Mouse (Mus musculus): ENCODE measurements around the gene Lyrm9. TPM values are rescaled to one million over a fixed set of nuclear protein-coding genes. Genes with fewer than 3 reads are reported as not detected.
"Not testable (repeated sequence)": the region's sequence is repeated elsewhere in the genome, so short reads cannot be mapped to it uniquely, and the experiment has no call there.

Gene Lyrm9
- polyA plus RNA-seq, 1 experiment: 7.6 TPM

DNA sequence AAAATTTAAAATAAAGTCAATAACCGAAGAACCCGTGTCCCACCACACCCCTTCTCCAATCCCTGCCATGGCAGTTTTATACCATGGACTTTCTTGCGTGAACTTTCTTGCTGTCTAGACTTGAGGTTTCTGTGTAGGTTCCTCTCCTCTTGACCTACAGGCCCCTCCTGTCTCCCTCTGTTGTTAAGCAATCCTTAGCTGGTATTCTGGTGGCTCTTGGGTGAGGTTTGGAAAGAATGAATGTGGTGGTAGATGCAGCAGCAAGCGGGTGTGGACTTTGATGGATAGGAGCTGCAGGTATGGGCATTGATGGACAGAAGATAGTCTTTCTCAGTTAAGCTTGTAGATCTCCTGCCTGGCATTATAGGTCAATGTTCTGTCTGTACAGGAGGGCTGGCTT is 37.5 kb downstream of the Lyrm9 start:
- Histone ChIP-seq H3K4me3 (replicated peaks; ENCODE audit: extremely low read depth, low read depth, low read length) (no peak overlapping the region), H3K4me1 (ENCODE audit: control insufficient read depth, insufficient read depth, low read length) (no peaks in the 10 kb centered on the region)
- TF ChIP-seq POLR2A (IDR thresholded peaks at IDR 0.05; ENCODE audit: borderline replicate concordance, extremely low read depth, low read depth, low read length): no peak
- TF ChIP-seq CTCF (IDR thresholded peaks at IDR 0.05; ENCODE audit: insufficient read depth, low read length): no peak
- 90% methylated on average over 4 of the region's 4 CpGs for WGBS
- no peak for DNase-seq

- H3K4me1 ChIP-seq (ENCODE audit: control insufficient read depth, insufficient read depth, low read length): no peaks in the 10 kb centered on the region
- no peak for DNase-seq
- TF ChIP-seq CTCF (IDR thresholded peaks at IDR 0.05; ENCODE audit: insufficient read depth, low read length): no peak
- no peak for TF ChIP-seq POLR2A (IDR thresholded peaks at IDR 0.05; ENCODE audit: borderline replicate concordance, extremely low read depth, low read depth, low read length)
- H3K4me3 ChIP-seq (replicated peaks; ENCODE audit: extremely low read depth, low read depth, low read length): no peak overlapping the region
- WGBS: 48% methylated on average over 5 of the region's 5 CpGs
Measured at GRCm38 (mm10) chr11:78864567-78865278, 38.3 kb downstream of the Lyrm9 start.

- DNase-seq: no peak
- Histone ChIP-seq H3K4me3 (replicated peaks; ENCODE audit: extremely low read depth, low read depth, low read length) (no peak overlapping the region), H3K4me1 (ENCODE audit: control insufficient read depth, insufficient read depth, low read length) (no peaks in the 10 kb centered on the region)
- 80% methylated on average over 2 of the region's 2 CpGs for WGBS
- TF ChIP-seq POLR2A (IDR thresholded peaks at IDR 0.05; ENCODE audit: borderline replicate concordance, extremely low read depth, low read depth, low read length) (no peak), CTCF (IDR thresholded peaks at IDR 0.05; ENCODE audit: insufficient read depth, low read length) (no peak)
Measured at GRCm38 (mm10) chr11:78865314-78865713, 38.9 kb downstream of the Lyrm9 start.

DNA sequence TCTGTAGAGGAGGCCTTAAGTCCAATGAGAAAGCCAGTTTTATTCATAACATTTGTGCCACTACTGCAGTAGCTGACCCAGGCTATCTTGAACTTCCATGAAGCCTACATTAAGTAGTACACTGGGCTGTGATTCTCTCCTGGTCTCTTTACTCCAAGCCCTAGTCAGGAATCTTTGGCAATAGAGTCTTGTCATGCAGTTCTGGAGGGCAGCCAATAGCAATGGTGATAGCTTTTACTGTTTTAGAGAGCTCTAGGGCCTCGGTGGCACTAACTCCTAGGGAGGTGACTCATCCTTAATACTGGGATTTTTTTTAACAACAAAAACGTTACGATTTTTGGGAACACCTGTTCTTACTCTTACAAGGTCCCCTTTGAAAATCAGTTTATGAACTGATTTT is 40.1 kb downstream of the Lyrm9 start:
- DNase-seq: no peak
- H3K4me1 ChIP-seq (ENCODE audit: control insufficient read depth, insufficient read depth, low read length): no peaks in the 10 kb centered on the region
- 52% methylated on average over 3 of the region's 3 CpGs for WGBS
- H3K4me3 ChIP-seq (replicated peaks; ENCODE audit: extremely low read depth, low read depth, low read length): no peak overlapping the region
- TF ChIP-seq POLR2A (IDR thresholded peaks at IDR 0.05; ENCODE audit: borderline replicate concordance, extremely low read depth, low read depth, low read length): no peak

GRCm38 (mm10) chr11:78867696-78868095 is 41.3 kb downstream of the Lyrm9 start:
- TF ChIP-seq CTCF (IDR thresholded peaks at IDR 0.05; ENCODE audit: insufficient read depth, low read length) (no peak), POLR2A (IDR thresholded peaks at IDR 0.05; ENCODE audit: borderline replicate concordance, extremely low read depth, low read depth, low read length) (no peak)
- 52% methylated on average over 3 of the region's 3 CpGs for WGBS
- Histone ChIP-seq H3K4me1 (ENCODE audit: control insufficient read depth, insufficient read depth, low read length) (no peaks in the 10 kb centered on the region), H3K4me3 (replicated peaks; ENCODE audit: extremely low read depth, low read depth, low read length) (no peak overlapping the region)
- DNase-seq: no peak

DNA sequence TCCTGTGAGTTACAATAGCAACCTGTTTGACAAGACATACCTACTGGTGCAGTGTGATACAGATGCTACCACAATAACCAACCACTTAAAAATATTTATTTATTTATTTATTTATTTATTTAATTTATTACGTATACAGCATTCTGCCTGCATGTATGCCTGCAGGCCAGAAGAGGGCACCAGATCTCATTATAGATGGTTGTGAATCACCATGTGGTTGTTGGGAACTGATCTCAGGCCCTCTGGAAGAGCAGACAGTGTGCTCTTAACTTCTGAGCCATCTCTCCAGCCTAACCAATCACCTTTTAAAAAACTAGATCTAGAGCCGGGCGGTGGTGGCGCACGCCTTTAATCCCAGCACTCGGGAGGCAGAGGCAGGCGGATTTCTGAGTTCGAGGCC is 42.8 kb downstream of the Lyrm9 start:
- H3K4me1 ChIP-seq (ENCODE audit: control insufficient read depth, insufficient read depth, low read length); H3K4me3 ChIP-seq (replicated peaks; ENCODE audit: extremely low read depth, low read depth, low read length); DNase-seq: not testable (repeated sequence)
- WGBS: 98% methylated on average over 8 of the region's 8 CpGs

DNA sequence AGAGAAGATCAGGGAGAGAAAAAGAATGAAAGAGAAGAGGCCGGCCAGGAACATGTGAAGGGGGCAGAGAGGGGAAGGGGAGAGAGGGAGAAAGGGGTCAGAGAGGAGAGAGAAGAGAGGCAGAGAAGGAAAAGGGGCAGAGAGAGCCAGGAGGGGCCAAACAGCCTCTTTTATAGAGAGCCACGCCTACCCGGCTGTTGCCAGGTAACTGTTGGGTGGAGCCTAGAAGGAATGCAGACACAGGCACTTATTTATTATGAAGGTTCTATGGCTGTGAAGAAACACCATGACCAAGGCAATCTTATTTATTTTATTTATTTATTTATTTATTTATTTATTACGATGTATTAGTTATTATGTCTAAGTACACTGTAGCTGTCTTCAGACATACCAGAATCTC is 44.5 kb downstream of the Lyrm9 start:
- no peak for TF ChIP-seq CTCF (IDR thresholded peaks at IDR 0.05; ENCODE audit: insufficient read depth, low read length)
- TF ChIP-seq POLR2A (IDR thresholded peaks at IDR 0.05; ENCODE audit: borderline replicate concordance, extremely low read depth, low read depth, low read length): no peak
- Histone ChIP-seq H3K4me3 (replicated peaks; ENCODE audit: extremely low read depth, low read depth, low read length) (no peak overlapping the region), H3K4me1 (ENCODE audit: control insufficient read depth, insufficient read depth, low read length) (no peaks in the 10 kb centered on the region)
- 83% methylated on average over 4 of the region's 4 CpGs for WGBS
- DNase-seq: no peak

DNA sequence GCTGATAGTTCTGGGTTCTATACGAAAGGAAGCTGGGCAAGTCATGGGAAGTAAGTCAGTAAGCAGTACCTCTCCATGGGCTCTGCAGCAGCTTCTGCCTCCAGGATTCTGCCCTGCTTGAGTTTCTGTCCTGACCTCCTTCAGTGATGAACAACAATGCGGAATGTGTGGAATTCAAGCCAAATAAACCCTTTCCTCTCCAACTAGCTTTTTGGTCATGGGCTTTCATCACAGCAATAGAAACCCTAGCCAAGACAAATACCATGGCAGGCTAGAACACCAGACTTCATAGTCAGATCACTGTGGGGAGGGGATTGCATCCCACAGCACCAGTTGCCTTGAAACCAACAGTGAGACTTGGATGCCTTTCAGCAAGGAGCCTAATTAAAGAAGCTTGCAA is 46.4 kb downstream of the Lyrm9 start:
- WGBS: 34% methylated on average over 2 of the region's 2 CpGs
- DNase-seq: no peak
- TF ChIP-seq POLR2A (IDR thresholded peaks at IDR 0.05; ENCODE audit: borderline replicate concordance, extremely low read depth, low read depth, low read length): no peak
- TF ChIP-seq CTCF (IDR thresholded peaks at IDR 0.05; ENCODE audit: insufficient read depth, low read length): no peak
- Histone ChIP-seq H3K4me1 (ENCODE audit: control insufficient read depth, insufficient read depth, low read length) (no peaks in the 10 kb centered on the region), H3K4me3 (replicated peaks; ENCODE audit: extremely low read depth, low read depth, low read length) (no peak overlapping the region)

- Histone ChIP-seq H3K4me1 (ENCODE audit: control insufficient read depth, insufficient read depth, low read length) (no peaks in the 10 kb centered on the region), H3K4me3 (replicated peaks; ENCODE audit: extremely low read depth, low read depth, low read length) (no peak overlapping the region)
- TF ChIP-seq CTCF (IDR thresholded peaks at IDR 0.05; ENCODE audit: insufficient read depth, low read length): no peak
- TF ChIP-seq POLR2A (IDR thresholded peaks at IDR 0.05; ENCODE audit: borderline replicate concordance, extremely low read depth, low read depth, low read length): no peak
- 97% methylated on average over 3 of the region's 3 CpGs for WGBS
- no peak for DNase-seq
Measured at GRCm38 (mm10) chr11:78879727-78880126, 53.3 kb downstream of the Lyrm9 start.

DNA sequence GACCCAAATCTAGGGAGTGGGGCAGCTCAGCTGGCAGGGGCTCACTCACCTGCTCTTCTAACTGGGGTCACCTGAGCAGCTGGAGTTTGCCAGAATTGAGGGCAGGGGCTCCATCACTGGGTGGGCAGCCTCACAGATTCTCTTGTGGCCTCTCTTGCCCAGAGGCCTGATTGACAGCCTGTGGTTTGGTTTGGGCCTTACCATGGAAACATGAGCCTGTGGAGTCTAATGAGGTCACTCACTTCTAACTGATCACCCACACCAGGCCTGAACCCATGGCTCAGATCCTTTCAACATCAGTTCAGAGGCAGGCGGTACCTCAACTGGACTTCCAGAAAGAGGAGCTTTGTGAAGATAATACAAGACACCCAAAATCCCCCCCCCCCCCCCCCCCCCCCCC is 60.3 kb downstream of the Lyrm9 start:
- 69% methylated on average over 1 of the region's 1 CpGs for whole genome bisulfite sequencing

More for the DNA sequence above, 60.3 kb downstream of the Lyrm9 start:
- DNase-seq: no peak
- Histone ChIP-seq H3K4me1 (ENCODE audit: control insufficient read depth, insufficient read depth, low read length) (0 out of 2 replicates have a peak, but pooled peaks cover 3% of the 10 kb centered on the region), H3K4me3 (replicated peaks; ENCODE audit: extremely low read depth, low read depth, low read length) (no peak overlapping the region)
- TF ChIP-seq CTCF (IDR thresholded peaks at IDR 0.05; ENCODE audit: insufficient read depth, low read length): no peak
- TF ChIP-seq POLR2A (IDR thresholded peaks at IDR 0.05; ENCODE audit: borderline replicate concordance, extremely low read depth, low read depth, low read length): no peak

Data from lung, adult 2 months (tissue).